Mouse (Mus musculus) lung, embryonic 14.5 days (tissue): ENCODE measurements around the gene Cop1. TPM values are rescaled to one million over a fixed set of nuclear protein-coding genes. Genes with fewer than 3 reads are reported as not detected.

Source experiments
- ATAC-seq: fragments of 200-750 bp; cut with Nextera tagmentation; 2 replicates; pipeline ENCODE4 v1.8.0; 2017; ENCODE audit warnings: mild to moderate bottlenecking, moderate TSS enrichment, moderate library complexity; ENCODE audit not compliant: insufficient read depth
- DNase-seq: peaks from one replicate; pipeline ENCODE4 v3.0.0-alpha.2; 2015
- H3K27ac ChIP-seq: fragments of 300-500 bp; sonication (generic); 2 replicates; pipeline ENCODE4 v1.5.1; 2014; ENCODE audit warnings: low read depth, mild to moderate bottlenecking, moderate library complexity
- H3K27me3 ChIP-seq: fragments of 300-500 bp; sonication (generic); 2 replicates; pipeline ENCODE4 v1.6.1; 2014; ENCODE audit warnings: low read length, control low read depth; ENCODE audit not compliant: insufficient read depth
- H3K36me3 ChIP-seq: fragments of 300-500 bp; sonication (generic); 2 replicates; pipeline ENCODE4 v1.6.1; 2014; ENCODE audit warnings: control low read depth; ENCODE audit not compliant: insufficient read depth
- H3K4me1 ChIP-seq: fragments of 300-500 bp; sonication (generic); 2 replicates; pipeline ENCODE4 v1.6.1; 2014; ENCODE audit warnings: antibody characterized with exemption, control low read depth; ENCODE audit not compliant: insufficient read depth
- H3K4me2 ChIP-seq: fragments of 300-500 bp; sonication (generic); 2 replicates; pipeline ENCODE4 v1.6.1; 2014; ENCODE audit warnings: mild to moderate bottlenecking
- H3K4me3 ChIP-seq: fragments of 300-500 bp; sonication (generic); 2 replicates; pipeline ENCODE4 v1.5.1; 2014; ENCODE audit warnings: low read depth, low read length
- H3K9ac ChIP-seq: fragments of 300-500 bp; sonication (generic); 2 replicates; pipeline ENCODE4 v1.6.1; 2014
- H3K9me3 ChIP-seq: fragments of 300-500 bp; sonication (generic); 2 replicates; pipeline ENCODE4 v1.6.1; 2016; ENCODE audit warnings: low read depth, low read length, control low read depth
- CTCF ChIP-seq: IDR thresholded peaks from 2 replicates; pipeline ENCODE4 v1.5.1; 2016; ENCODE audit warnings: antibody characterized with exemption, low read depth
- WGBS: fragments of 180-500 bp; shearing (Covaris S2); extraction: QIAGEN DNeasy Blood & Tissue Kit; methylation state at CpG from one replicate; pipeline ENCODE4 v1.1.7; 2014; 5-methylcytosine and 5-hydroxymethylcytosine counted together
- polyA plus RNA-seq: library from polyadenylated mRNA; unstranded; fragments of >200 nt; fragmentation: Nextera tagmentation; extraction: Ambion mirVana; gene quantifications from 2 replicates; pipeline ENCODE4 v1.2.1, GENCODE M21; 2014

Cop1 gene
- polyA plus RNA-seq, 1 experiment from 2014 or later: 137 TPM

DNA sequence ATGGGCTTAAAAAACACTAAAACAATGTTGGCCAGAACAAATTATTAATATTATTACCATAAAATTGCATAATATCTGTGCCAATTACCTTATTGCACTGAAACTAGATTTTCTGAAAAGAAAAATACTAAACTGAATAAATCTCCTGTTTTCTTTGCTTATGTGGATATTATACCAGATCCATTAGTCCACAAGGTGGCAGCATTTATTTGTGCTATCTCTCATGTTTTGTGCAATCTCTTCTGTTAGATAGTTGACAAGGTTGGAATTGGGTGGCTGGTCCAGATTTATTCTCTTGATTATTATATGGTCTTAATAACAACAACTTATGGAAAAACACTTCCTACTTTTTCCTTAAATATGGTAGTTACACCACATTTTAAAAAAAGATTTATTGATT, 58.1 kb downstream of the Cop1 start:
- Histone ChIP-seq H3K4me3 (no peak overlapping the region), H3K9me3 (no peaks in the 10 kb centered on the region), H3K4me2 (no peak overlapping the region), H3K9ac (no peak overlapping the region), H3K27ac (no peak overlapping the region), H3K4me1 (no peaks in the 10 kb centered on the region), H3K36me3 (peaks cover 34% of the 10 kb centered on the region), H3K27me3 (no peaks in the 10 kb centered on the region)
- DNase-seq: peak; percentile 66
- peak; percentile 44 for TF ChIP-seq CTCF
- ATAC-seq: no peak

DNA sequence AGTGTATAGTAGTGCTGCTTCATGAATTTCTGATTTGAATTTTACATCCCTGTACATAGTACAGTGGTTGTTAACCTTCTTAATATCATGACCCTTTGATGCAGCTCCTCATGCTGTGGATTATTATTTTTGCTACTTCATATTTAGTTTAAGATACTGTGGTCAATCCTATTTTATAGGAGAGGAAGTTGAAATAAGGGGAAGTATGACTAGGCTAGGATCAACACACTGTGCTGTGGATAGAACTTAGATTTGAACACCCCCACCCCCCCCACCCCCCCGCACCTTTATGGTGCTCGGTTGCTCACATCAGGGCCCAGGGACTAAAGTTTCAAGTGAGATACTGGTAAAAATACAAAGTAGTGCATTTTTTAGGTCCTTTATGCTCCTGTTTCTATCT, 58.7 kb downstream of the Cop1 start:
- Histone ChIP-seq H3K27ac (no peak overlapping the region), H3K4me1 (no peaks in the 10 kb centered on the region), H3K9me3 (no peaks in the 10 kb centered on the region), H3K27me3 (no peaks in the 10 kb centered on the region), H3K4me2 (no peak overlapping the region), H3K36me3 (peaks cover 34% of the 10 kb centered on the region), H3K4me3 (no peak overlapping the region), H3K9ac (no peak overlapping the region)
- no peak for DNase-seq
- TF ChIP-seq CTCF: no peak
- WGBS: 85% methylated on average over 2 of the region's 2 CpGs
- no peak for ATAC-seq

DNA sequence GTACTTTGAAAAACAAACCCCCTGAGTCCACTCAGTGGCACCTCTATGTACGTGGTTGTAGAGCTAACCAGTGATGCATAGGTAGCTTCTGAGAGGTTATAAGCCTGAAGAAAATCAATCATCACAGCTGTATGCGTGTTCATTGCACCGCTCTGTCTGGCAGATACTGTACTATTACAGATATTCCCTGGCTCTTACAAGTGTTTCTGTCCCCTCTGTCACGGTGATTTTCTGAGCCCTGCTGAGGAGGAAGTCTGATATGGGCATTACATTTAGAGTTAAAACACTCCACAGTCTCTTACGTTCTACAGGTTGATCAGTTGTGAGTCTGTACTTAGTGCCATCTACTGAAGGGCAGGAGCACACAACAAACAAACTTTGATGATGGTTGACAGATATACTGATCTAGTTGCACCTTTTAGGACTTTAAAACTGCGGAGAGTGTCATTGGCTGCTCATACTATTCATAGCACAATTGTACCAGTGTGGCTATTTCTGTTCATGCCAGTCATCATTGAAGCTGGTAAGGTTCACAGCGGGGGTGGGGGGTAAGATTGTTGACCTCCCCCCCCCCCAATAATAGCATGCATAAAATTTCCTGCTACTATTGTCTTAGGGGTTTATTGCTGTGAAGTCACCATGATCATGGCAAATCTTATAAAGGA, 69.4 kb downstream of the Cop1 start:
- Histone ChIP-seq H3K36me3 (0 out of 2 replicates have a peak, but pooled peaks cover 15% of the 10 kb centered on the region), H3K27ac (no peak overlapping the region), H3K4me3 (no peak overlapping the region), H3K27me3 (no peaks in the 10 kb centered on the region), H3K9ac (no peak overlapping the region), H3K4me2 (no peak overlapping the region), H3K4me1 (no peaks in the 10 kb centered on the region), H3K9me3 (no peaks in the 10 kb centered on the region)
- DNase-seq (no peak), ATAC-seq (no peak)
- WGBS: 93% methylated on average over 7 of the region's 7 CpGs
- no peak for TF ChIP-seq CTCF

DNA sequence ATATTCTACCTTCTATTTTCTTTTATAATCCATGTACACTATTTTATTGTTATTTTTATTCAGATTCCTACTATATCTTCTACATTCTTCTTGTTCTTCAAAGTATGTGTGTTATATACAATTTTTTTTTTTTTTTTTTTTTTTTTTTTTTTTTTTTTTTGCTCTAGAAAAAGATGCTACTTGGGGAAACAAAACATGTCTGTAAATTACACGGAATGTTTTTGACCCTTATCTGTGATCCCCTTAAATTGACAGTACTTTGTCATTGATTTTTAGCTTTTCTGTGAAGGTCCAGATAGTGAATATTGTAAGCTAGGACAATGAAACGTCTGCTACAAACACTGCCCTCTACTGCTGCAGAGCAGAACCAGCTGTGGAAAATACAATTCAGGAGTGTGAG, 81.5 kb downstream of the Cop1 start:
- Histone ChIP-seq H3K27ac (no peak overlapping the region), H3K4me2 (no peak overlapping the region), H3K4me3 (no peak overlapping the region), H3K9me3 (no peaks in the 10 kb centered on the region), H3K36me3 (peaks cover 15% of the 10 kb centered on the region), H3K9ac (no peak overlapping the region), H3K27me3 (no peaks in the 10 kb centered on the region), H3K4me1 (no peaks in the 10 kb centered on the region)
- WGBS: 64% methylated on average over 2 of the region's 2 CpGs
- no peak for DNase-seq
- ATAC-seq: no peak
- no peak for TF ChIP-seq CTCF

DNA sequence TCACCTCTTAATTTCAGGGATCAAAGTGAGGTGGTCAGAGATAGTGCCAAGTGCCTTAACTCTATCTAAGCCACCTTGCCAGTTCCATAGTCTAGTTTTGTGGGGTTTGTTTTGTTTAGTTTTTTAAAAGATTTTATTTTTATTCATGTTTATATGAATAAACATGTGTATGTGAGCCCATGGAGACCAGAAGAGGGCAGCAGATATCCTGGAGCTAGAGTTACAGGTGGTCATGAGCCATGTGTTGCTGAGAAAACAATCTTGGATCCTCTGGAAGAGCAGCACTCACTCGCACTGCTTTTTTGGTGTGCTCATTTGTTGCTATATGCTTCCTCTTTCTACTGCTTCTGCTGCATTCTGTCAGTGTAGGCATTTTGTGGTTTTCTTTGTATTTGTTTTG, 90.5 kb downstream of the Cop1 start:
- peak; percentile 11 for DNase-seq

GRCm38 (mm10) chr1:159331008-159331407, 98.9 kb downstream of the Cop1 start:
- Histone ChIP-seq H3K36me3 (peaks cover 38% of the 10 kb centered on the region), H3K27me3 (no peaks in the 10 kb centered on the region), H3K4me1 (no peaks in the 10 kb centered on the region), H3K4me2 (no peak overlapping the region), H3K27ac (no peak overlapping the region), H3K9ac (no peak overlapping the region), H3K9me3 (no peaks in the 10 kb centered on the region), H3K4me3 (no peak overlapping the region)
- WGBS: 65% methylated on average over 4 of the region's 4 CpGs
- TF ChIP-seq CTCF: no peak
- DNase-seq (no peak), ATAC-seq (no peak)

More for the DNA sequence above, 90.5 kb downstream of the Cop1 start:
- WGBS: 67% methylated on average over 1 of the region's 1 CpGs
- H3K9me3 ChIP-seq: no peaks in the 10 kb centered on the region
- H3K4me2 ChIP-seq: no peak overlapping the region
- no peak overlapping the region for H3K4me3 ChIP-seq
- TF ChIP-seq CTCF: peak; percentile 20; the same call in 1 of the 2 replicates
- no peaks in the 10 kb centered on the region for H3K27me3 ChIP-seq
- no peaks in the 10 kb centered on the region for H3K4me1 ChIP-seq
- H3K9ac ChIP-seq: no peak overlapping the region
- ATAC-seq: no peak
- H3K36me3 ChIP-seq: peaks cover 23% of the 10 kb centered on the region; the same call in 1 of the 2 replicates
- no peak overlapping the region for H3K27ac ChIP-seq

GRCm38 (mm10) chr1:159334157-159334556, 102.0 kb downstream of the Cop1 start:
- Histone ChIP-seq H3K36me3 (peaks cover 34% of the 10 kb centered on the region), H3K27ac (no peak overlapping the region)
- WGBS: 86% methylated on average over 4 of the region's 4 CpGs

More at GRCm38 (mm10) chr1:159334157-159334556, 102.0 kb downstream of the Cop1 start:
- Histone ChIP-seq H3K9me3 (no peaks in the 10 kb centered on the region), H3K4me1 (no peaks in the 10 kb centered on the region), H3K4me3 (no peak overlapping the region), H3K27me3 (no peaks in the 10 kb centered on the region), H3K9ac (no peak overlapping the region), H3K4me2 (no peak overlapping the region)
- ATAC-seq (no peak), DNase-seq (no peak)
- TF ChIP-seq CTCF: no peak
